Mouse (Mus musculus) forebrain, embryonic 12.5 days (tissue): ENCODE data around the gene Fgf11. TPM values are rescaled to one million over a fixed set of nuclear protein-coding genes. Genes with fewer than 3 reads are reported as not detected.

Experiments used
- ATAC-seq: fragments of 200-750 bp; cut with Nextera tagmentation; 2 replicates; pipeline ENCODE4 v1.8.0; 2017; ENCODE audit warnings: moderate TSS enrichment; ENCODE audit not compliant: low FRiP score
- H3K27ac ChIP-seq: fragments of 300-500 bp; sonication (generic); 2 replicates; pipeline ENCODE4 v1.5.1; 2016; ENCODE audit warnings: mild to moderate bottlenecking
- H3K27me3 ChIP-seq: fragments of 300-500 bp; sonication (generic); 2 replicates; pipeline ENCODE4 v1.6.1; 2016; ENCODE audit warnings: mild to moderate bottlenecking
- H3K36me3 ChIP-seq: fragments of 300-500 bp; sonication (generic); replicated peaks from 2 replicates; pipeline ENCODE4 v1.6.1; 2016; ENCODE audit warnings: mild to moderate bottlenecking
- H3K4me1 ChIP-seq: fragments of 300-500 bp; sonication (generic); 2 replicates; pipeline ENCODE4 v1.6.1; 2016
- H3K4me2 ChIP-seq: fragments of 300-500 bp; sonication (generic); 2 replicates; pipeline ENCODE4 v1.6.1; 2016; ENCODE audit warnings: mild to moderate bottlenecking, moderate library complexity
- H3K4me3 ChIP-seq: fragments of 300-500 bp; sonication (generic); replicated peaks from 2 replicates; pipeline ENCODE4 v1.5.1; 2016; ENCODE audit warnings: mild to moderate bottlenecking
- H3K9ac ChIP-seq: fragments of 300-500 bp; sonication (generic); 2 replicates; pipeline ENCODE4 v1.6.1; 2016; ENCODE audit warnings: mild to moderate bottlenecking
- H3K9me3 ChIP-seq: fragments of 300-500 bp; sonication (generic); 2 replicates; pipeline ENCODE4 v1.6.1; 2016
- WGBS: fragments of 180-500 bp; shearing (Covaris S2); methylation state at CpG from one replicate; pipeline ENCODE4 v1.1.7; 2016; 5-methylcytosine and 5-hydroxymethylcytosine counted together
- polyA plus RNA-seq: library from polyadenylated mRNA; unstranded; fragments of >200 nt; fragmentation: Nextera tagmentation; extraction: Ambion mirVana; gene quantifications from 2 replicates; pipeline ENCODE4 v1.2.1, GENCODE M21; 2016

Fgf11 gene
- polyA plus RNA-seq: 2.6 and 3.2 TPM in 2 replicates

DNA sequence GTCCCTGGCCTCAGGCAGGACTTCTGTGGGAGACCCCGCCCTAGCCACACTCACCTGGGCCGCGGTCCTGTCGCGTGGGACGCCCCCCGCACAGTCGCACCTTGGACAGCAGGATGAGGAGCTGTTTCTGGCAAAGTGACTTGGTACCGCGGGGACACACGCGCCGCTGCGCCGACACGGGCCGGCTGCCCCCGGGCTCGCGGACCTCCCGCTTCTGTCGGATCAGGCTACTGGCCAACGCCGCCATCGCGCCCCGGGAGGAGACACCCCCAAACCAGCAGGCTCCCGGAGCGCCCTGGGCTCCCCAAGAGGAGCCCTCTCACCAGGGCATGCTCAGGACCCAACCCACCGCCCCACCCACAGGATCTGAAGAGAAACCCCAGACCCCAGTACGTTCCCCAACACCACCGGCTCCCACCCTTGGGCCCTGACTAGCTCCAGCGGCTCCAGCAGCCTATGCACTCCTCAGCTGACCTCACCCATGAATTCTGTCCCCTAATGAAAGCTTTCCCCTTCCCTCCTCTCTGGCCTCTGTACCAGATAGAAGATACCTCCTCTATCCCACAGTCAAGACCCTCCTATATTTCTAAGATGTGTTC, at the start of gene Fgf11:
TSS of gene Fgf11 (minus strand) at position 479 of the 599 bp plus-strand sequence.
- Histone ChIP-seq H3K4me1 (peaks cover 71% of the 10 kb centered on the region), H3K9me3 (no peaks in the 10 kb centered on the region), H3K27me3 (peaks cover 72% of the 10 kb centered on the region), H3K9ac (peak within 1 kb of the TSS; percentile 74), H3K36me3 (no peaks in the 10 kb centered on the region), H3K4me3 (peak within 1 kb of the TSS; percentile 58), H3K27ac (peak within 1 kb of the TSS; percentile 91), H3K4me2 (peak within 1 kb of the TSS; percentile 84)
- 2% methylated on average over 33 of the region's 33 CpGs for WGBS
- ATAC-seq: no peak

DNA sequence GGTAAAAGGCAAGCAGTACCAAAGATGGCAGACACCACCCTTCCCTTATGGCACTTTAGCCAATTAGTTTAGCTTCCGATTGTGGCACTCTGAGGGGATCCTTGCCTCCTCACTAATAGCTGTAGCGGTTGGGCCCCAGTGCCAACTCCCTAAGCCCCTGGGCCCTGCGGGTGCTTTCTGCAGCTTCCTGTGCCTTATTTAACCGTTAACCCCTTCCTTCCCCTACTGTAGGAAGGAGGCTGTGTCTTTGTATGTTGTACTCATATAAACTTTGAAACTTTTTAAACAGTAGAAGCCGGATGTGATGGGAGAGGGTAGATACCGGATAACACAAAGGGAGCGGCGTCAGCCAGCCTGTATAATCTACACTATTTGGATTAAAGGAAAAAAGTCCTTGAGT, 49.1 kb upstream of the Fgf11 start:
- H3K9ac ChIP-seq: no peak overlapping the region
- ATAC-seq: no peak
- 81% methylated on average over 8 of the region's 8 CpGs for WGBS
- H3K4me3 ChIP-seq: no peak overlapping the region
- no peaks in the 10 kb centered on the region for H3K27me3 ChIP-seq
- H3K36me3 ChIP-seq: peaks cover 40% of the 10 kb centered on the region
- no peak overlapping the region for H3K27ac ChIP-seq
- H3K4me1 ChIP-seq: peaks cover 32% of the 10 kb centered on the region
- no peak overlapping the region for H3K4me2 ChIP-seq
- H3K9me3 ChIP-seq: no peaks in the 10 kb centered on the region

DNA sequence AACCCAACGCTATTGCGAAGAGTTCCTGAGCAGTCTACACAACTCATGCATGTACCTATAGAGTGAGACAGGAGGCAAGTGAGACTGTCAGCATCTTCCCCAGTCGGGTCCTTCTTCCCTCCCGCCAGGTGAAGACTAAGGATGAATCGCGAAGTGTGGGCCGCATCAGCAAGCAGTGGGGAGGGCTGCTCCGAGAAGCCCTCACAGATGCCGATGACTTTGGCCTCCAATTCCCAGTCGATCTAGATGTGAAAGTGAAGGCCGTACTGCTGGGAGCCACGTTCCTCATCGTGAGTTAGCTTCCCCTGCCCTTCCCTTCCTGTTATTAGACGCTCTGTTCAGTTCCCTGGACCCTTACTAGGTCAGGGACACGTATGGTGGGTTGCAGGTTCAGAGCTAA, 48.2 kb upstream of the Fgf11 start:
- Histone ChIP-seq H3K9me3 (no peaks in the 10 kb centered on the region), H3K9ac (no peak overlapping the region), H3K27ac (no peak overlapping the region), H3K4me3 (no peak overlapping the region), H3K4me1 (peaks cover 33% of the 10 kb centered on the region), H3K4me2 (no peak overlapping the region), H3K27me3 (no peaks in the 10 kb centered on the region), H3K36me3 (peaks cover 40% of the 10 kb centered on the region)
- ATAC-seq: no peak
- WGBS: 92% methylated on average over 15 of the region's 15 CpGs

DNA sequence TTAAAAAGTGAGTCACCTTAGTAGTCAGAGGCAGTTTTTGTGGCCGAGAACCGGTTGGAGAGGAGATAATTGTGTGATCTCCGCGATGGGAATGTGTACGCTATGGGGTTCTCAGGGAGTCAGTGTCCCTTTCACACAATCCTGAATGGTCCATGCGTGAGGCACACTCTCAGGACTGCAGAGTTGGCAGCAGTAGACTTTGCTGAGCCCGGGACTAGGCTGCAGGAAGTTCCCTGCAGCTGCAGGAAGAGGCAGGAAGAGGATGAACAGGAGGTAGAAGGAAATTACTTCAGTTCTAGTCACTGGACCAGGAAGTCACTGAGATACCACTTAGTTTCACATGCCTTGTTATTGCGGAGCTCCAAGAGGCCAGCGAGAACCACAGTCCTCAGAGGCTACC, 47.5 kb upstream of the Fgf11 start:
- H3K9ac ChIP-seq: no peak overlapping the region
- H3K4me3 ChIP-seq: no peak overlapping the region
- no peaks in the 10 kb centered on the region for H3K9me3 ChIP-seq
- H3K4me1 ChIP-seq: peaks cover 32% of the 10 kb centered on the region
- 92% methylated on average over 9 of the region's 9 CpGs for WGBS
- peaks cover 40% of the 10 kb centered on the region for H3K36me3 ChIP-seq
- H3K27me3 ChIP-seq: no peaks in the 10 kb centered on the region
- no peak for ATAC-seq
- no peak overlapping the region for H3K27ac ChIP-seq
- H3K4me2 ChIP-seq: no peak overlapping the region

GRCm38 (mm10) chr11:69848021-69848420, 46.4 kb upstream of the Fgf11 start:
- Histone ChIP-seq H3K4me1 (peaks cover 32% of the 10 kb centered on the region), H3K9me3 (no peaks in the 10 kb centered on the region), H3K4me3 (peak overlapping the region; percentile 67), H3K9ac (peak overlapping the region; percentile 82; the same call in 1 of the 2 replicates), H3K36me3 (peaks cover 40% of the 10 kb centered on the region), H3K4me2 (peak overlapping the region; percentile 61), H3K27ac (no peak overlapping the region), H3K27me3 (no peaks in the 10 kb centered on the region)
- WGBS: 95% methylated on average over 6 of the region's 6 CpGs
- no peak for ATAC-seq

DNA sequence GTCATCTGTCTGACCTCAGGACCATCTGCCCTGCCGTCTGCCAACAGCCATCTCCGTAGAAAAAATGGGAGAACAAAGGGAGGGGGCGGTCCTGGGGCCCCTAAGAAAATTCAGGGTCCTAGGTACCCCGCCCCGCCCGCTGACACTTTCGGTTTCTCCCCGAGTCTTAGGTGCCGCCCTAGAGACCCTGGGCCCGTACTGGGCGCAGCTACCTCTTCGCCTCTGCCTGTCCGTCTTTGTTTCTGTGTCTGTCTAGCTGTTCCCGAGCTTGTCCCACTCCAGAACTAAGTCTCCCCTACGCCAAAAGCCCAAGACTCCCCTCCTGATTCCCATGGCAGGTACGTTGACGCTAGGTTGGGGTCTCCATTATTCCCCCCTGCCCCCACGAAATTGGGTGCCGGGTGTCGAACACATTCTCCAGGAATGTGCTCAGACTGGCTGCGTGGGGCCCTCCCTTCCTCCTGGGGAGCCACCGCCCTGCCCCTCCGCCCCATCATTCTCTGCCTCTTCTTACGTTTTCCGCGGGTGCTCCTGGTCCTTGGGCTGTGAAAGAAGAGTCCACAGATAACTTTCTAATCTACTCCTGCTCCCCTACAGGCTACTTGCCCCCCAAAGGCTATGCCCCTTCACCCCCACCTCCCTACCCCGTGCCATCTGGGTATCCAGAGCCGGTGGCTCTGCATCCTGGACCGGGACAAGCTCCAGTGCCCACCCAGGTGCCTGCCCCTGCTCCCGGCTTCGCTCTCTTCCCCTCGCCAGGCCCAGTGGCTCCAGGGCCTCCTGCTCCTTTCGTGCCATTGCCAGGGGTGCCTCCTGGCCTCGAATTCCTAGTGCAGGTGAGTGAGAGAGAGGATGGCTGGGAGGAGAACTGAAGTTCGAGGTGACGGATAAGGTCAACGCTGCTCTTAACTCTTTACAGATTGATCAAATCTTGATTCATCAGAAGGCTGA, 45.4 kb upstream of the Fgf11 start:
- H3K4me1 ChIP-seq: peaks cover 32% of the 10 kb centered on the region
- H3K4me3 ChIP-seq: peak overlapping the region; percentile 67
- H3K36me3 ChIP-seq: peaks cover 40% of the 10 kb centered on the region
- H3K9ac ChIP-seq: peak overlapping the region; percentile 82
- H3K9me3 ChIP-seq: no peaks in the 10 kb centered on the region
- peak; percentile 39 for ATAC-seq
- H3K27ac ChIP-seq: peak overlapping the region; percentile 96
- H3K4me2 ChIP-seq: peak overlapping the region; percentile 61
- WGBS: 16% methylated on average over 34 of the region's 37 CpGs
- no peaks in the 10 kb centered on the region for H3K27me3 ChIP-seq

DNA sequence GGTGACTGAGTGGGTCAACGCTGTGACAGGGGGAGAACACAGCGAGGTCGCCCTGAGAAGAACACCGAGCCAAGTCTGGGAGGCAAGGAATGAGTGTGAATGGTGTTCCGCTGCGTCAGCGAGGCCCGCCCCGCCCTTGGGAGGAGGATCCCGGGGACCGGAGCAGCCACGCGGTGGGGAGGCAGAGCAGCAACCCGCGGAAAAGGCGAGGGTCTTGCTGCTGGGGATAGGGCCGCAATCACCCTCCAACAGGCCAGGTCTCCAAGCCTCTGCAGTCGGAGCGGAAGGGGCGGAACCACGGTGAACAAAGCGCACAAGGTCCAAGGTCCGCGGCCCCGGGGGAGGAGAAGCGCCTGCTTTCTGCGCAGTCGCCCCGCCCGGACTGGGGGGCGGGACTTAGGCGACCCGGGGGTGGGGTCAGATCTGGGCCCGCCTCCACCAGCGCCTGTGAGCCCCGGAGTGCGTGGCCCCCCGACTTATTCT, 44.6 kb upstream of the Fgf11 start, which contains the start of gene Plscr3:
TSS of gene Plscr3 (plus strand) at position 179 of the 483 bp plus-strand sequence.
- H3K27ac ChIP-seq: peak within 1 kb of the TSS; percentile 96
- no peaks in the 10 kb centered on the region for H3K9me3 ChIP-seq
- H3K9ac ChIP-seq: peak within 1 kb of the TSS; percentile 82
- under 1% methylated on average over 38 of the region's 38 CpGs for WGBS
- H3K27me3 ChIP-seq: no peaks in the 10 kb centered on the region
- peaks cover 32% of the 10 kb centered on the region for H3K4me1 ChIP-seq
- H3K36me3 ChIP-seq: peaks cover 33% of the 10 kb centered on the region
- peak within 1 kb of the TSS; percentile 67 for H3K4me3 ChIP-seq
- ATAC-seq: peak; percentile 91
- peak within 1 kb of the TSS; percentile 61 for H3K4me2 ChIP-seq

DNA sequence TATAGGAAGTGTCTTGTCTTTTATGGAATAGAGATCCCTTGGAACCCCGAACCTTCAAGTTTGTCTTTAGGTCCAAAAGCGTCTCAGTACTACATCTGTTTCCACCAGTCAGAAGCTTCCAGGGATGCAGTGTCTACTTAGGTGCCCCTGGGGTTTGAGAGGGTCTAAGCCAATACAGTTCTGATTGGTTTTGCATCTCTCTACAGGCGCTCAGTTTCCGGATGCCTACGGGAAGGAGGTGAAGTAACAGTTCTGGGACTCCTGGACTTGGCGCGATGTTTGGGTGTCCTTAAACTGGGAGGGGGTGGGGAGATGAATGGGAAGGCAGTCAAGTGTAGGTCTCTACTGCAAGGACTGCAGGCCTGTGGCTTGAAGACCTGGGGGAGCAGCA, 37.1 kb upstream of the Fgf11 start:
- Histone ChIP-seq H3K4me1 (peaks cover 43% of the 10 kb centered on the region), H3K27ac (peak overlapping the region; percentile 77), H3K4me3 (peak overlapping the region; percentile 87), H3K4me2 (peak overlapping the region; percentile 80), H3K9ac (peak overlapping the region; percentile 67), H3K9me3 (no peaks in the 10 kb centered on the region), H3K36me3 (peaks cover 2% of the 10 kb centered on the region; the same call in 1 of the 2 replicates), H3K27me3 (peaks cover 4% of the 10 kb centered on the region)
- WGBS: under 1% methylated on average over 7 of the region's 7 CpGs
- ATAC-seq: no peak

DNA sequence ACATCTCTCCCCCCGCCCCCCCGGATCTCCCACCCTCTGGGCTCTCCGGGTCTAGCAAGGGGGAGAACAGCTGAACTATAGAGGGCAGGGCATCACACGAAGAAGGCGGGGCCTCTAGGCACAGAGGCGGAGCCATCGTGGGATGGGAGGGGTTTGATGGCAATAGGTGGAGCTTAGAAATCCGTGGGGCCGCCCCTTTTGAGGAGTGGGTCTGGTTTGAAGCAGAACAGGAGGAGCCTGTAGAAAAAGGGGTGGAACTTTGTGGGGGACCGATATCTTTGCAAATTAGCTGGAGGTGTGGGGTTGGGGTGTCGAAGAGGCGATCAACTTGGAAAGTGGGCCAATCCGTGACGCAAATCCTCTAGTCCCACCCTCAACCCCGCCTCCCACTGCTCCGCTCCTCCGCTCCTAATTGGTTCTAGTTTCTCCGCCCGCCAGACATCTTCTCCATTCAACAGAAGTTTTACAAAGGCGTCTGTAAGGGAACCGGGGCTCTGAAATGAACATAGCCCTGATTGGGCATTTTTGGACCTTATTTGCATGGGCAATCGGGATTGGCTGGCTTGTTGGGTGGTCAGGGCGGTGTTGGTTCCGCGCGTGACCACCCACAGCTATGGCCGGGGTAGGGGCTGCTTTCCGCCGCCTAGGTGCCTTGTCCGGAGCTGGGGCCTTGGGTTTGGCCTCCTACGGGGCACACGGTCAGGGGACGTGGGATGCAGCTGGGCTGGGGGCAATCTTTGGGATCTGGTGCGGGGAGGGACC, 36.5 kb upstream of the Fgf11 start, which contains the start of gene Tmem256:
TSS of gene Tmem256 (plus strand) at position 563 of the 762 bp plus-strand sequence.
- ATAC-seq: peak; percentile 88
- peaks cover 8% of the 10 kb centered on the region for H3K36me3 ChIP-seq
- no peaks in the 10 kb centered on the region for H3K9me3 ChIP-seq
- H3K4me2 ChIP-seq: peak within 1 kb of the TSS; percentile 80
- H3K4me3 ChIP-seq: peak within 1 kb of the TSS; percentile 87
- H3K9ac ChIP-seq: peak within 1 kb of the TSS; percentile 94
- peak within 1 kb of the TSS; percentile 96 for H3K27ac ChIP-seq
- peaks cover 46% of the 10 kb centered on the region for H3K4me1 ChIP-seq
- under 1% methylated on average over 34 of the region's 34 CpGs for WGBS
- peaks cover 7% of the 10 kb centered on the region for H3K27me3 ChIP-seq

DNA sequence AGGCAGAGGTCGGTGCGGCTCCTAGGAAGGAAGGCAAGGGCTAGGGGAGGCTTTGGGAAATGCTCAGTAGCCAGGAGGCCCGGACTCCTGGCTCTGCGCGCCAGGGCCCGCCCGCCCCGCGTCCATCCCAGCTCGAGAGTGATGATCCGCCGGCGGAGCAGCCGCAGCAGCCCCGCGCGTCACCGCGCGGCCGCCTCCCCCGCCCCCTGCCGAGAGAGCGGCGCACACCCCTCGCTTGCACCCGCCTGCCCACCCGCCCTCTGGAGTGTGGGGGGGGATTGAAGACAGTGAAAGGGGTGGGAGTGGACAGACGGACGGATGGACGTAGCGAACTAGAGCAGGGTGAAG, 35.9 kb upstream of the Fgf11 start, which contains the start of gene Nlgn2:
TSS of gene Nlgn2 (minus strand) at position 181 of the 348 bp plus-strand sequence.
- H3K27ac ChIP-seq: peak within 1 kb of the TSS; percentile 96
- peaks cover 7% of the 10 kb centered on the region for H3K27me3 ChIP-seq
- peak within 1 kb of the TSS; percentile 87 for H3K4me3 ChIP-seq
- WGBS: under 1% methylated on average over 30 of the region's 32 CpGs
- peak within 1 kb of the TSS; percentile 80 for H3K4me2 ChIP-seq
- ATAC-seq: peak; percentile 66; the same call in 1 of the 2 replicates
- H3K4me1 ChIP-seq: peaks cover 46% of the 10 kb centered on the region
- H3K9me3 ChIP-seq: no peaks in the 10 kb centered on the region
- H3K9ac ChIP-seq: peak within 1 kb of the TSS; percentile 94
- H3K36me3 ChIP-seq: peaks cover 13% of the 10 kb centered on the region

- H3K4me1 ChIP-seq: peaks cover 46% of the 10 kb centered on the region
- H3K27me3 ChIP-seq: peaks cover 7% of the 10 kb centered on the region
- peak overlapping the region; percentile 96 for H3K27ac ChIP-seq
- H3K36me3 ChIP-seq: peaks cover 19% of the 10 kb centered on the region
- peak; percentile 8 for ATAC-seq
- WGBS: 1% methylated on average over 42 of the region's 52 CpGs
- H3K4me2 ChIP-seq: peak overlapping the region; percentile 80
- peak overlapping the region; percentile 87 for H3K4me3 ChIP-seq
- peak overlapping the region; percentile 94 for H3K9ac ChIP-seq
- no peaks in the 10 kb centered on the region for H3K9me3 ChIP-seq
These were observed 35.3 kb upstream of the Fgf11 start for GRCm38 (mm10) chr11:69836703-69837576.
